Mouse (Mus musculus): Measurements from ENCODE around the gene Ulk1. TPM values are rescaled to one million over a fixed set of nuclear protein-coding genes. Genes with fewer than 3 reads are reported as not detected.
A peak's percentile ranks its signal among the peaks of the same experiment; 100 is the strongest.
"Not testable (repeated sequence)": the region's sequence is repeated elsewhere in the genome, so short reads cannot be mapped to it uniquely, and the experiment has no call there.

The Ulk1 gene
- polyA plus RNA-seq, 1 experiment from 2014 or later = 52.6 TPM

GRCm38 (mm10) chr5:110838016-110838415, 28.1 kb upstream of the Ulk1 start:
- not testable (repeated sequence) for H3K4me2 ChIP-seq (ENCODE audit: low read depth, low read length); H3K9ac ChIP-seq (replicated peaks; ENCODE audit: low read depth, low read length); H3K36me3 ChIP-seq (ENCODE audit: control insufficient read depth, insufficient read depth, low read length); ATAC-seq (ENCODE audit: low read depth); H3K27me3 ChIP-seq (ENCODE audit: control insufficient read depth, insufficient read depth, low read length); H3K4me1 ChIP-seq (ENCODE audit: control insufficient read depth, insufficient read depth, low read length); H3K9me3 ChIP-seq (ENCODE audit: control insufficient read depth, low read length); H3K27ac ChIP-seq (ENCODE audit: low read depth, low read length); H3K4me3 ChIP-seq (ENCODE audit: low read depth, low read length)
- 91% methylated on average over 5 of the region's 5 CpGs for WGBS

GRCm38 (mm10) chr5:110835959-110836358, 26.1 kb upstream of the Ulk1 start:
- Histone ChIP-seq H3K9ac (replicated peaks; ENCODE audit: low read depth, low read length) (no peak overlapping the region), H3K27me3 (ENCODE audit: control insufficient read depth, insufficient read depth, low read length) (no peaks in the 10 kb centered on the region; the same call in 1 of the 2 replicates)
- WGBS = 24% methylated on average over 3 of the region's 3 CpGs

DNA sequence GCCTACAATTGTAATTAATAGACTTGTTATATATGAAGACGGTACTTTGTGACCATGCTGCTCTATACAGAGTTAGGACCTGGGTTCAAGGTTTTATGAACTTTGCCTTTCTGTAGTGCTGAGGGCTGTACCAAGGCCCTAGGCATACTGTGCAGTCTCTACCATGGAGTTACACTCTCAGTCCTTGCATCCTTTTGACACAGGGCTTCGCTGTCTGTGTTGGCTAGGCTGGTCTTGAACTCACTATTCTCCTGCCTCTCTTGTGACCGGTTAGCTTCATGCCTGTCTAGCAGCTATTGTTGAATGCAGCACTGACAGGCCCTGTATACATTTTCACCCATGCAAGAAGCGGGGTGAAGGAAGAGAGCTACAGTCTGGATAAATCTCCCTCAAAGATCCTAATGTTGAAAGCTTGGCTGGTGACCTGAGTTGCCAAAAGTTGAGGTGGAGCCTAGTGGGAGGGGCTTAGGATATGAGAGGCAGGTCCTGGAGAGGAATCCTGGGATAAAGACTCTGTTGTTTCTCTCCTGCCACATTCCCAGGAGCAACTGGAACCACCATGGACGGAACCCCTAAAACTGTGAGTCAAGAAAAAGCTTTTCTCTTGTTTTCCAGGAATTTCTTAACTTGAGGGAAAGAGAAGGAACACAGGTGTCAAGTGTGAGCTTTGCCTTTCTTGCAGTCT, 21.3 kb upstream of the Ulk1 start:
- no peaks in the 10 kb centered on the region for H3K9me3 ChIP-seq (ENCODE audit: control insufficient read depth, low read length)
- H3K4me1 ChIP-seq (ENCODE audit: control insufficient read depth, insufficient read depth, low read length) = no peaks in the 10 kb centered on the region
- no peak overlapping the region for H3K4me3 ChIP-seq (ENCODE audit: low read depth, low read length)
- no peak overlapping the region for H3K27ac ChIP-seq (ENCODE audit: low read depth, low read length)
- H3K4me2 ChIP-seq (ENCODE audit: low read depth, low read length) = no peak overlapping the region
- no peak overlapping the region for H3K9ac ChIP-seq (replicated peaks; ENCODE audit: low read depth, low read length)
- H3K27me3 ChIP-seq (ENCODE audit: control insufficient read depth, insufficient read depth, low read length) = no peaks in the 10 kb centered on the region
- no peaks in the 10 kb centered on the region for H3K36me3 ChIP-seq (ENCODE audit: control insufficient read depth, insufficient read depth, low read length)
- WGBS = 93% methylated on average over 5 of the region's 5 CpGs
- no peak for ATAC-seq (ENCODE audit: low read depth)

More at GRCm38 (mm10) chr5:110835959-110836358, 26.1 kb upstream of the Ulk1 start:
- no peak overlapping the region for H3K4me2 ChIP-seq (ENCODE audit: low read depth, low read length)
- no peaks in the 10 kb centered on the region for H3K36me3 ChIP-seq (ENCODE audit: control insufficient read depth, insufficient read depth, low read length)
- no peaks in the 10 kb centered on the region for H3K9me3 ChIP-seq (ENCODE audit: control insufficient read depth, low read length)
- no peak overlapping the region for H3K27ac ChIP-seq (ENCODE audit: low read depth, low read length)
- ATAC-seq (ENCODE audit: low read depth) = no peak
- no peak overlapping the region for H3K4me3 ChIP-seq (ENCODE audit: low read depth, low read length)
- peaks cover 10% of the 10 kb centered on the region; the same call in 1 of the 2 replicates for H3K4me1 ChIP-seq (ENCODE audit: control insufficient read depth, insufficient read depth, low read length)

DNA sequence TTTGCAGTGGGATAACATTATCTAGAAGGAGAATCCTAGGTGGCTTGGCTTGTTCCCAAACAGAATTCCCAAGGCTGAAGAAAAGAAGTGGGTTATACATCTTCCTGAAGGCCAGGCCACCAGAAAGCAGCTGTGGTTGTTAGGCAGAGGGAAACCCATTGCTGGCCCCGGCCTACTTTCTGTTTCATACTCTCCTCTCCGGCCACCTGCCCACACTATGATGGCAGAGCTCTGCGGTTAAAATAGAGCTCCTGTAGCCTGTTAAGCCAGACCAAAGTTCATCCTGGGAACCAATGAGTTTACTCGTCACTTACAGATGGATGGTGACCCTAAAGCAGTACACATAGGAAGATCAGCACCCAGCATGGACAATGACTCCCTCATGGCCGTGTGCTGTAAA, 17.7 kb upstream of the Ulk1 start:
- 90% methylated on average over 5 of the region's 5 CpGs for WGBS
- H3K4me3 ChIP-seq (ENCODE audit: low read depth, low read length) = no peak overlapping the region
- H3K4me2 ChIP-seq (ENCODE audit: low read depth, low read length) = no peak overlapping the region
- no peak for ATAC-seq (ENCODE audit: low read depth)
- H3K9ac ChIP-seq (replicated peaks; ENCODE audit: low read depth, low read length) = no peak overlapping the region
- no peaks in the 10 kb centered on the region for H3K9me3 ChIP-seq (ENCODE audit: control insufficient read depth, low read length)
- no peaks in the 10 kb centered on the region for H3K27me3 ChIP-seq (ENCODE audit: control insufficient read depth, insufficient read depth, low read length)
- no peaks in the 10 kb centered on the region for H3K36me3 ChIP-seq (ENCODE audit: control insufficient read depth, insufficient read depth, low read length)
- H3K27ac ChIP-seq (ENCODE audit: low read depth, low read length) = no peak overlapping the region
- no peaks in the 10 kb centered on the region for H3K4me1 ChIP-seq (ENCODE audit: control insufficient read depth, insufficient read depth, low read length)

DNA sequence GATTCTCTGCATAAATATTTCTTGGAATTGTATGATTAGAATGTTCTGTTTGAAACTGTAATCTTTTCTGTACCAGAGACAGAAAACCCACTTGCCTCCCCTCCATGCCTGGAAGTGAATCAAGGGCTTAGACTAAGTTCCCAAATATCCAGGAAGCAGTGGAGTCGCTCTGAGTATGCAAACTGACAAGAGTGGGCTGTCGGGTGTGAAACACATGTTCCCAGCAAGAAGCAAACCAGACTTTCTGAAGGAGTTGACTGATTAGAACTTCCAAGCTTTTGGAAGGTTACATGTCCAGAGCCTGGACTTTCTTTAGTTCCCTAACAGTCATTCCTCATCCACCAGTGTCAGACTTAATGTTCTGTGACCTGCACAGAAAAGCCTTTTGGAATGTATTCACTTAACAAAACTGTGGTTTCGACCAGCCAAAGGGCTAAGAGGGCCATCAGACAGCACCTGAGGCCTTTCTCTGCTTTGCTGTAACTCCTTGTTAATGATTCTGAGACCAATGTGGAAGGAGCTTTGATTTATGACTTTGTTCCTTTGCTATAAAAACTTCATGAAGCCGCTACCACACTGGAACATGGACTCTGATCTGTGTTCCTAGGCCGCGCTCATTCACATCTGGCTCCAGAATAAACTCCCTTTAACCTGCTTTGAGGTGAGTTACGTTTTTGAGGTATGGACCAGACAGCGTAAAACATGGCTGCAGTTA, 17.0 kb upstream of the Ulk1 start:
- 87% methylated on average over 8 of the region's 8 CpGs for WGBS
- Histone ChIP-seq H3K9ac (replicated peaks; ENCODE audit: low read depth, low read length) (no peak overlapping the region), H3K36me3 (ENCODE audit: control insufficient read depth, insufficient read depth, low read length) (no peaks in the 10 kb centered on the region), H3K27ac (ENCODE audit: low read depth, low read length) (no peak overlapping the region), H3K4me3 (ENCODE audit: low read depth, low read length) (no peak overlapping the region), H3K4me2 (ENCODE audit: low read depth, low read length) (no peak overlapping the region), H3K27me3 (ENCODE audit: control insufficient read depth, insufficient read depth, low read length) (no peaks in the 10 kb centered on the region), H3K4me1 (ENCODE audit: control insufficient read depth, insufficient read depth, low read length) (no peaks in the 10 kb centered on the region), H3K9me3 (ENCODE audit: control insufficient read depth, low read length) (no peaks in the 10 kb centered on the region)
- ATAC-seq (ENCODE audit: low read depth) = no peak

- Histone ChIP-seq H3K9me3 (ENCODE audit: control insufficient read depth, low read length) (no peaks in the 10 kb centered on the region), H3K36me3 (ENCODE audit: control insufficient read depth, insufficient read depth, low read length) (no peaks in the 10 kb centered on the region), H3K27ac (ENCODE audit: low read depth, low read length) (no peak overlapping the region), H3K9ac (replicated peaks; ENCODE audit: low read depth, low read length) (no peak overlapping the region), H3K4me1 (ENCODE audit: control insufficient read depth, insufficient read depth, low read length) (no peaks in the 10 kb centered on the region), H3K27me3 (ENCODE audit: control insufficient read depth, insufficient read depth, low read length) (no peaks in the 10 kb centered on the region), H3K4me2 (ENCODE audit: low read depth, low read length) (no peak overlapping the region), H3K4me3 (ENCODE audit: low read depth, low read length) (no peak overlapping the region)
- 90% methylated on average over 4 of the region's 4 CpGs for WGBS
- ATAC-seq (ENCODE audit: low read depth) = no peak
These were observed 14.5 kb upstream of the Ulk1 start for GRCm38 (mm10) chr5:110824421-110824820.

DNA sequence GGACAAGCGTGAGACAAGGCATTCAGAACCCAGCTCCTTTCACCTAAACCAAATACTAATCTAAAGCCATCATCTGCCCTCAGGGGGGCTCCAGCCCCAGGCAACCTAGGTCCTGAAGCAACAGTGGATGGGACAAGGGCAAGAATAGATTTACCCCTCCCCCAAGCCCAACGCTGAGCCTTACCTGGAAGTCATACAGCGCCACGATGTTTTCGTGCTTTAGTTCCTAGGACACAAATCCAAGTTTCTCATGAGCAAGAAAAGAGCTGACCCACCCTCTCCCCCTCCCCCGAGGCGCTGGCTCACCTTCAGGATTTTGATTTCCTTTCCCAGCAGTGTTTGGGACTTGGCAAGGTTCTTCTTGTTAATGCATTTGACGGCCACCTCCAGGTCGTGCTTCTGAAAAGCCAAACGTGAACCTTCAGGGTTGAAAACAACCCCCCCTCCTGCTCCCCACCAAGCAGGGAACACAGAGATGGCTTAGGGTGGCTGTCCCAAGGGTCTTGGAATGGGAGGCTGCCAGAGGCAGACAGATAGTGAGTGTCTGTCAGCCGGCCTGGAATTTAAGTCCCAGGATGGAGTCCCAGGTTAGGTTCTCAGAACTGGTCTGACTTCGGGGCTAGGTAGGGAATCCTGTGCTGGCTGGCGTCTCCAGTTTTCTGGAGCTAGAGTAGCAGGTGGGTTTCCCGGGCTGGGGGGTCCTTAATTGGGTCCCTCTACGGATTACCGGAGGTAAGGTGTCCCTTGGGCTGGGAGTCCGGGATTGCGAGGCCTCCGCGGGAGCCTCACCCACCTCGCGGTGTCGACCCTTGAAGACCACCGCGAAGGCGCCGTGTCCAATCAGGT, 853 bp downstream of the Ulk1 start:
- 1% methylated on average over 27 of the region's 27 CpGs for WGBS
- H3K27me3 ChIP-seq (ENCODE audit: control insufficient read depth, insufficient read depth, low read length) = no peaks in the 10 kb centered on the region
- H3K27ac ChIP-seq (ENCODE audit: low read depth, low read length) = peak overlapping the region; percentile 87
- H3K9me3 ChIP-seq (ENCODE audit: control insufficient read depth, low read length) = no peaks in the 10 kb centered on the region
- no peaks in the 10 kb centered on the region; the same call in 1 of the 2 replicates for H3K36me3 ChIP-seq (ENCODE audit: control insufficient read depth, insufficient read depth, low read length)
- H3K4me1 ChIP-seq (ENCODE audit: control insufficient read depth, insufficient read depth, low read length) = peaks cover 29% of the 10 kb centered on the region
- no peak for ATAC-seq (ENCODE audit: low read depth)
- peak overlapping the region; percentile 95 for H3K9ac ChIP-seq (replicated peaks; ENCODE audit: low read depth, low read length)
- peak overlapping the region; percentile 67 for H3K4me2 ChIP-seq (ENCODE audit: low read depth, low read length)
- peak overlapping the region; percentile 94 for H3K4me3 ChIP-seq (ENCODE audit: low read depth, low read length)

- Histone ChIP-seq H3K4me1 (ENCODE audit: control insufficient read depth, insufficient read depth, low read length) (peaks cover 29% of the 10 kb centered on the region), H3K27ac (ENCODE audit: low read depth, low read length) (no peak overlapping the region), H3K36me3 (ENCODE audit: control insufficient read depth, insufficient read depth, low read length) (no peaks in the 10 kb centered on the region; the same call in 1 of the 2 replicates), H3K9me3 (ENCODE audit: control insufficient read depth, low read length) (no peaks in the 10 kb centered on the region), H3K4me2 (ENCODE audit: low read depth, low read length) (peak overlapping the region; percentile 67), H3K27me3 (ENCODE audit: control insufficient read depth, insufficient read depth, low read length) (no peaks in the 10 kb centered on the region), H3K9ac (replicated peaks; ENCODE audit: low read depth, low read length) (peak overlapping the region; percentile 95), H3K4me3 (ENCODE audit: low read depth, low read length) (peak overlapping the region; percentile 94)
- WGBS = 1% methylated on average over 14 of the region's 14 CpGs
- ATAC-seq (ENCODE audit: low read depth) = peak; percentile 39
These were observed 1.8 kb downstream of the Ulk1 start for GRCm38 (mm10) chr5:110808061-110808631.

Measured in neural tube, embryonic 14.5 days (tissue).